Mouse (Mus musculus): ENCODE measurements around the gene Uvrag. TPM values are rescaled to one million over a fixed set of nuclear protein-coding genes. Genes with fewer than 3 reads are reported as not detected.

The Uvrag gene
- total RNA-seq, 2 experiments from 2014 or later = 8.6 to 9.7 TPM

DNA sequence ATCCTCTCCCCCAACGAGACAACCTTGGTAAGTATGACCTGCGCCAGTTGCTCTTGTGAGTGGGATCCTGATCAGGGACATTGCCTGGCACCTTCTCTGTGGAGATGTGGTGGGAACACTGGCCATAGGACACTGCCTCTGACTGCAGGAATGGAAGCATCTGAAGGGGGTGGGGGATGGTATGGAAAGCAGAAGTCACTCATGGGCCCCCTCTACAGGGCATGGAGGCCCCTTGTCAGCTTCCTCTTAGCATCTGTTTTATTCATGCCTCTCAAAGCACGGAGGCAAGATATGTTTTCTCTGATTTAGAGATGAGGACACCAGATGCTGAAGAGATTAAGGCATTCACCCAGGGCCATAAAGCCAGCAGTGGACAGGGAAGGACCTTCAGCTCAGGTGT is 271.9 kb downstream of the Uvrag start:
- no peak for DNase-seq
- intact Hi-C loops (cut with DNase I) = no loop called here

DNA sequence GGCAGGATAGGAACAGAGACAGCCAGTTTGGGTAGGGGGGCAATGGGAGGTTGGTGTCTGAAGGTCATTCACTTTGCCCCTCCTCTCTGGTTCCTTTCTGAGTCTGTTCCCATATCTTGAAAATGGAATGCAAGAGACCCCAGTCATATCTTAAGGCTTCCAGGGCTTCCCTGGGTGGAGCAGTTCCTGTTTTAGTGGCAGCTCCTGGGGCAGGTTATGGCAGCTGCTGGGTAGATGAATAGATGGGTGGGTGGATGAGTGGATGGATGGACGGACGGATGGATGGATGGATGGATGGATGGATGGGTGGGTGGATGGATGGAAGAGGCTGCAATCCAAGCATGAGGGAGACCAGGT is 273.2 kb downstream of the Uvrag start:
- intact Hi-C loops (cut with DNase I) = no loop called here

DNA sequence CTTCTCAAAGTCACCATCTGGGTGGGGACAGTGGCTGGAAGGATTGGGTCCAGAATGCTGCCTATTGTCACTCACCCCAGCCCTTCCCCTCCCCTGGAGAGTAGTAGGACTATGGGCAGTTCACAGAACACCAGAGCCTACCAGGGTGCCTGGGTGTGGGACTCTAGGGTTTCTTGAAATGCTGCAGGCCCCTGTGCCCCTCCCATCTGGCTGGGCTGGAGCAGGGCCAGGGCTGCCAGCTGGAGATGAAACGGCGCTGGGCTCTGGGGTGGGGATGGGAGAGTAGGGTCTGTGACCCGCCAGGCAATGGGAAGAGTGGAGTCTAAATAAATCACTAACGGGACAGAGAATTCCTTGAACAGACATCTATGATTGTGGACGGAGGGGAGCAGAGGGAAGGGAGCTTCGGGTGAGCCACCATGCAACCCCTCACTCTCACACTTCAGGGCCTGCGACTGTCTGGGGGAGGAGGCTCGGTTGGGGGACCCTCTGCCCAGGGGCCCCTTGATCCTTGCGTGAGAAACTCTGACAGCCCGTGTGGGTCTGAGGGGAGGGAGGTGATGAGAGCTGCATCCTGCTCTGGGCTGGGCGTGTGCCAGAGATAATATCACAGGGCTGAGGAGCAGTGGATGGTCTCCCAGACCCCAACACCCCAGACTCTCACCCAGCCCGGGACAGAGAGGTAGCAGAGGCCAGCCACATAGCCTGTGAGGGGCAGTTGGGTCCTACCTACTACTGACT is 273.7 kb downstream of the Uvrag start:
- no peak for DNase-seq
- intact Hi-C loops (cut with DNase I) = no loop called here

More for the DNA sequence above, 273.2 kb downstream of the Uvrag start:
- DNase-seq = no peak

DNA sequence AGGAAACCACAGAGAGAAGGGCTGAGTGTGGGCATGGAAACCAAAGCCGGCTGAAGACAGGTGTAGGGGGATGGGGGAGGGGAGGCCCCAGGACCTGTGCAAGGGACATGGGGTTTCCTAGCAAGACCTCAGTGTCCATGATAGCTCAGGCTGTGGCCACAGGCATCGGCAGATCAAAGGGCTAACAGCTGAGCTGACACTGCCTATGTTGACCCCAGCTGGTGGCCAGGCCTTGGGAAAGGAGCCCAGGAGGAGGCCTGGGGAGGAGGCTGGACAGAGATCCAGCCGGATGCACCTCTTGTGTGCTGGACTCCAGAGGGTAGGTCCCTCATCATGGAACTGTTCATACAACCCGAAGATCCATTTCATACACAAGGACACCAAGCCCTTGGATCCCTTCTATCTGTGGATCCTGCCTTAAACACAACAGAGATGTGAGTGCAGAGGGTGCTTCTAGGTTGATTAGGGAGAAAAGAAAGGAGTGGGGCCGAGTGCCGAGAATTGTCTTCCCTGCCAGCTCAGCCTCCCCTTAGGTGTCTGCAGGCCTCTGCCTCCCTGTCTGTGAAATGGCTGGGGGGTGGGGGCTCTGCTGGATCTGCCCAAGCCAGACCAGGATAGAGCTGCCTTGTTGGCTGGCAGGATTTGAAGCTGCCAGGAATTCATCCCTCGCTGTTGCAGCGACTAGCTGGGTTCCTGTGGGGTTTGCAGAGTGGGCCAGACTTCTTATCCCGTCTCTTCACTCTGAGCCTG is 276.8 kb downstream of the Uvrag start:
- DNase-seq = no peak
- intact Hi-C loops (cut with DNase I) = no loop called here

DNA sequence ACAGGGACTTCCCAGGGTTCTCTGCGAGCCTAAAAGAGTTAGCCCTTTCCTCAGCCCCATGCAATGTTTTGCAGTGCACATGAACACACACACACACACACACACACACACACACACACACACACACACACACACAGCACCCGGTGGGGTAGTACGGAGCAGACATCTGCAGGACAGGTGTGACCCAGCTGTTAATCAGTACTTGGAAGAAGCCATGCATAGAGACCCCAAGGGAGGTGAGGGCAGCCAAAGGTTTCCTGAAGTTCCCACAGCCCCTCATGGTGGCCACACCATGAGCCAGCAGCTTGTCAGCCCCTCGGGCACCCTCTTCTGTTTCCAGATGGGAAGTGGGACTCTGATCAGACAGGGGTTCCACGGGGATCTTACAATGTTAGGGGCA is 277.9 kb downstream of the Uvrag start:
- DNase-seq = no peak
- intact Hi-C loops (cut with DNase I) = no loop called here

DNA sequence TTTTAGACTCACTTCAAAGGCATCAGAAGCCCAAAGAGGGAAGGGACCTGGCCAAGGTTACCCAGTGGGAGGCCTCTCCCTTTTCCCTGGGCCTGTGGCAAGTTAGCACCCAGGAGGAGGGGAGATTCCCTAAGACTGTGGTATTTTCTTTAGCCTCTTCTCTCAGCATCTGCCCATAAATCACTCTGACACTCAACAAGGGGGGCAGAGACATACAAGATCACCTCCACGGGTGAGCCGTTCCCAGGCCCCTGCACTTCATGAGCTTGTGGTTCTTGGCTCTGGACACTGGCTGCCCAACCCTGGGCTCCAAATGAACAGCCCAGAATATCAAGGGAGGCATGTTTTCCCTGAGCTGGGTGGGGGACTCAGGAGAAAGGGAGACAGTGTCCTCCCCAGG is 279.9 kb downstream of the Uvrag start:
- intact Hi-C loops (cut with DNase I) = no loop called here
- DNase-seq = no peak

DNA sequence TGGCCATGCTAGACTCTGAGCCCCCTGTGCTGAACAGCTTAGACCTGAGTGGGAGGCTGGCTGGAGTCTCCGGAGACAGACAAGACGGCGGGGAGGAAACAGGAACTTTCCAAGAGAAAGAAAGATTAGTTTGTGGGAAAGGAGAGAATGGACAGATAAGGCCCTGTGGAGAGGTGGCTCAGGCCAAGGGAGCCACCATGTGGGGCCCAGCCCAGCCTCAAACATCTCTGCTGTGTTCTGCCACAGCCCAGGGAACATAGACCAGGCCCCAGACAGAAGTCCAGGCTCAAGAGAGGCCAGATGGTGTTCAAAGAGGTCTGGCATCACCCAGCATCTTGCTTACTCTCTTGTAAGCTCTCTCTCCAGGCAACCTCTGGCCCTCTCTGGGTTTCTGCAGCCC is 283.8 kb downstream of the Uvrag start:
- DNase-seq = no peak
- intact Hi-C loops (cut with DNase I) = no loop called here

DNA sequence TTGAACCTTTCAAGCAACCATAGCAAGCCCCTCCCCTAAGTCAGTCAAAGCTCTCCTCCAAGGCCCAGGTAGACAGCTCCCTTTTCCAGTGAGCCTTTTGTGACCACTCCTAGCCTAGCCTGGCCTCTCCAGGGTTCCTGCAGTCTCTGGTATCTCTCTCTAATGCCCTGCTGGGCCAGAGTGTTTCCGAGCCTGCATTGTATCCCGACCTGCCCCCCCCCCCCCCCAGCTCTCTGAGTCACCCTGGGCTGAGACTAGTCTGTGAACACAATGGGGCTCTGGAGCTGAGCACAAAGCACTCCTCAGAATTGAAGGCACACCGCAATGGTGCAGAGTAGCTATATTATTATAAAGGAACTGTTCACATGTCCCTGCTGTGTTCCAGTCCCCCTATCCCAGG is 284.8 kb downstream of the Uvrag start:
- DNase-seq = no peak
- intact Hi-C loops (cut with DNase I) = no loop called here

DNA sequence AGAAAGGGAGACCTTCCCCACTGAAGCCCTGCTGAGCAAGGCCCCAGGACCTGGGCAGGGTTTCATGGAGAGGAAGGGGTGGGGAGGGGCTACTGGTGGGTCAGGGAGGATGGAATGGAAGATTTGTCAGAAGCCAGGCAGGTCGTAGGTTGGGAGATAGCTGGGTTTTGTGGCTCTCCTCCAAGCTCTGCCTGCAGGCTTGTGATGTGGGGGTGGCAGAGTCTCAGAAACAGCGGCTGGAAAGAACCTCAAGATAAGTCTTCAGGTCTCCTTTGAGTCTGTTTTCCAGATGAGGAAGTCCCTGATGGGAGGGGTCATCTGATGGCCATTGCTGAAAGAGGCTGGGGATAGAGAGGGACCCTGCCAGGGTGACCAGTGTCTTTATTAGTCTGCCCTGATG is 285.6 kb downstream of the Uvrag start:
- no peak for DNase-seq
- intact Hi-C loops (cut with DNase I) = no loop called here

DNA sequence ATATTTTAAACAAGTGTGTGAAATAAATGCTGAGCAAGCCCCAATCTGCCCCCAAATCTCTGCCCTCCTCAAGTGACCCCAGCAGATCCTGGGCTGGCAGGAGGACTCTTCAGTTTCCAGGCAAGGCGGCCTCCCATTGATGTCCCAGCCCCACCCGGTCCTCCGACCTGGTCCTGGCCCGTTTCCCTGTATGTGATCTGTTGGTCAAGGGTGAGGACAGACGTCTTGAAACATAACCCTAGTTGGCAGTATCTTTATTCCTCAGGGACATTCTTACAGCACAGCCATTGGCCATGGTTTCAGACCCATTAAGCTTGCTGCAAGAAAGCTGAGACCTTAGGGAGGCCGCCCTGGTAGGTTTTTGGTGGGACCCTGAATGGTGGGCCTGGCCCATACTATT is 287.1 kb downstream of the Uvrag start:
- intact Hi-C loops (cut with DNase I) = no loop called here
- DNase-seq = peak in 1 of 2 experiments; percentile 76

DNA sequence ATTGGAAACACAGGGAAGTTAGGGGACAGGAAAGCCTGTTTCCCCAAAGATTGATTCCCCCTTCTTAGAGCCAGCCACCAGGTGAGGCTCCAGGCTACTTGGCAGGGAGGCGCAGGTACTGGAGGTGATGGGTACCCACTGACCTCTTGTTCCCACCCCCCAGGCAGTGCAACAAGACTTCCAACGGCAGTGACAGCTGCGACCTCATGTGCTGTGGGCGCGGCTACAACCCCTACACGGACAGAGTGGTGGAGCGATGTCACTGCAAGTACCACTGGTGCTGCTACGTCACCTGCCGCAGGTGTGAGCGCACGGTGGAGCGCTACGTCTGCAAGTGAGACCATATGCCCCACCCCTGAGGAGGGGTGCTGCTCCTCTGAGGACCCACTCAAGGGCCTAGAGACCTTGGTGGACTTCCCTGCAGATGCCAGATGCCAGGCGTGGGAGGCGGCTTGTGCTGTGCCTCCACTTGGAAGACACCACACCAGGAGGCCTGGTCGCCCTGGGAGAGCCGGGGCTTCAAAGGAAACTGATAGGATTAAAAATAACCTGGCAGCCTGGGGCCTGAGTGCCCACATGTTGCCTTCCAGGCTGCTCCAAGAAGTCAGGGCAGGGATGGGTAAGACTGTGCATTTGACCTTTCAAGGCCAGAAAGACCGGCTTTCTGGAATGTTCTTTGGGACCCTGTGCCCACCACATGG is 287.8 kb downstream of the Uvrag start:
- peak in 1 of 2 experiments; percentile 42 for DNase-seq
- intact Hi-C loops (cut with DNase I) = no loop called here

DNA sequence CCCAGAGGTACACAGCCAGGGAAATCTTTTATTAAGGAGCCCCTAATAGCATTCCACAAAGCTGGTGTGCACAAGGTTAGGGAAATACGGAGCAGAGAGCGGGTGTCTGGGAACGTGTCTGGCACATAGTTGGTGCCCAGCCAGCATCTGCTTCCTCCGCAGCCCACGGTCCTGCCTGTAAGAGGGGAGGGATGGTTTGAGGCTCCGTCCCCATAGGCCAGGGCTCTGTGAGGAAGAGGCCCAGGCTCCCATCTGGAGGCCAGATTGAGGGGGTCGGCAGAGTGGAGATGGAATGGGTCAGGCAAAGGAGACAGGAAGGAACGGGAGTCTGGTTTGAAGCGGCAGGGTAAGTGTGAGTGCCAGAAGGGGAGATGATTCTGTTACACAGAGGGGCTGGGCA is 289.7 kb downstream of the Uvrag start:
- no peak for DNase-seq
- intact Hi-C loops (cut with DNase I) = no loop called here

DNA sequence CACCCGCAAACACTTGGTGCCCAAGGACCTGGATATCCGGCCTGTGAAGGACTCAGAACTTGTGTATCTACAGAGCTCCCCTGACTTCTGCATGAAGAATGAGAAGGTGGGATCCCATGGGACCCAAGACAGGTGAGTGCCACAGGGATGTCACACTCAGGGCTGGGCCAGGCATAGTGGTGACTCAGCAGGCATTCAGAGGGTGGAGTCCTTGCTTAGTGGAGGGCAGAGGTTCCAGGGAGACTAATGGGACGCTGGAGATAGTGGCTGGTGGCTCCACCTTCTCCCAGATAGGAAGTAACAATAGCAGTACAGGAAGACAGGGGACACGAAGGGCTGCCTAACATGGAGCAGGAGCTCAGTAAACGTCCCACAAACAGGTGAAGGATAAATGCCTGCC is 290.6 kb downstream of the Uvrag start:
- DNase-seq = no peak
- intact Hi-C loops (cut with DNase I) = no loop called here

DNA sequence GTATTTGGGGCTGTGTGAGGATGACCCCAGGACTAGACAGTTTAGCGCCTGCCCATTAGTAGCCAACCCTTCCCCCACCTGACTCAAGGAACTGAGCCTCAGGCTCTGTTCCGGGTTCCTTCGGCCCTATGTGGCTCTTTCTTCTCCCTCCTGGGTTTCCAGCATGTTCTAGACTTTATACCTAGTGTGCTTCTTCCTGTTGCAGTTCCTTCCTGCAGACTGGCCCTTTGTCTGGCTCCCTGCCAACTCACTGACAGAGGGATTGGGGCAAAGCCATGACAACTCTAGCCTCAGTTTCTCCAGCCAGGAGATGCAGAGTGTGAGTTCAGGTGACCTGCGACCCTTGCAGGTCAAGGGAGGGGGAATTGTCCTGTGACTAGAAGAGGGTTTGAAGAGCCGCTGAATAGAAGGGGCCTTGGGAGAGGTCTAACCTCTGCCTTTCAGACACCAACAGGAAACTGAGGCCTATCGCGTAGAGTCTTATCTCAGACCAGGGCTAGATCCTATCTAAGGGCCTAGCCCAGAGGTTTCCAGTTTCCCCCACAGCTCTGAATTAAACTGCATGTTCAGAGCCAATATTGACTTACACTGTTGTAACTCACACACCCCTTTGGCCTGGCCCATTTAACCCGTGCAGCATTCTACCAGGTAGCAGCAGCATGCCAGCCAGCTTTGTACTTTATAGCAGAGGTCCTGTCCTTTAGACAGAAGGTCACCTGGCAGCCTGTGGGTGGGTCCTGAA is 291.9 kb downstream of the Uvrag start:
- intact Hi-C loops (cut with DNase I) = no loop called here
- DNase-seq = no peak

DNA sequence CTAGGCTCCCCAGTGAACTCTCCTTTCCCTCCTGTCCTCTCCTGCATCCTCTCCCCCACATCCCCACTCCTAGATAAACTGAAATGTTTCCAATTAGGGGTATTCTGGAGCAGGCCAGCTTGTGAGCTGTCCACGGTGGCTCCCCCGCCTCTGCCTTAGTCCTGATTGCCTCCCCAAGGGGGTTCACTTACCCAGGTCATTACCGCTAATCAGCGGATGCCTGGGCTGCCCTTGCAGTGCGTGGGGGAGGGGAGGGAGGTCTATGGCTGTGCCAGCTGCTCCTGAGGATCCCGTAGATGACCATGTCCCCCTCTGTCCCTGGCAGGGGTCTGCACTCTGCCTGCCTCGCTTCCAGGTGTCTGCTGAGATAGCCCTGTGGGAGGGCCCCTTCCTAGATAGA is 297.3 kb downstream of the Uvrag start:
- DNase-seq = no peak
- intact Hi-C loops (cut with DNase I) = no loop called here

DNA sequence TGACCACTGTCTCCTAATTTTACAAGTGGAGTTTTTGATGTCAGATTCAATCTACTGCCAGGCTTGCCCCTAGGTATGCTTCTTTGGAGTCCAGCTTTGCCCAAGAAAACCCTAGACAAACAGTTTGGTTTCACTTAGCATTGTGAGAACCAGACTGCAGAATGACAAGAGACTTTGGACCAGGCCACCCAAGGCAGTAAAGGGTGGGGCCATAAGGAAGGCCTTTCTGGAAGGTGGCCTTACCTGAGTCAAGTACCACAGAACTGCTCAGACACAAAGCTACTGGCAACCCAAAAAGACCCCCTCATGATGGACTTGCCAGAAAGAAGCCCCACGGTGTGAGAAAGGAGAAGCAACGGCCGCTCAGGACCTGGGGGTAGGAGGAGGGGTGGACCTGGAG is 297.9 kb downstream of the Uvrag start:
- intact Hi-C loops (cut with DNase I) = no loop called here

DNA sequence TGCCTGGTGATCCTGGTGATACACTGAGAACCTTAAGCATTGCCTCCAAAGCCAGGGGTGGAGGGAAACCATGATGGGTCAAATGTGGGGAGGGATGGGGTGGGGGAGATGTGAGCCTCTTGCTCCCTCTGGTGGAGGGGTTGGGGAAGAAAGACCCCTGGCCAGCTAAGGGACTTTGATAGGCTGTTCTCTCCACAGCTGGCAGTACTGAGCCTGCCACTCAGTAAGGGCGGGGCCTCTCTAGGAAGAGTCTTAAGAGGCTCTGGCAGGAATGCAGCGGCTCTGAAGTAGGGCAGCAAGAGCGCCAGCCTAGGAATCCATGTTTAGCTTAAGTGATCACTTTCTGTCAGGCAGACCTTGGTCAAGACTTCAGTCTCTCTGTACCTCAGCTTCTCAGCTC is 299.1 kb downstream of the Uvrag start:
- intact Hi-C loops (cut with DNase I) = no loop called here
- DNase-seq = no peak

More for the DNA sequence above, 297.9 kb downstream of the Uvrag start:
- DNase-seq = no peak

DNA sequence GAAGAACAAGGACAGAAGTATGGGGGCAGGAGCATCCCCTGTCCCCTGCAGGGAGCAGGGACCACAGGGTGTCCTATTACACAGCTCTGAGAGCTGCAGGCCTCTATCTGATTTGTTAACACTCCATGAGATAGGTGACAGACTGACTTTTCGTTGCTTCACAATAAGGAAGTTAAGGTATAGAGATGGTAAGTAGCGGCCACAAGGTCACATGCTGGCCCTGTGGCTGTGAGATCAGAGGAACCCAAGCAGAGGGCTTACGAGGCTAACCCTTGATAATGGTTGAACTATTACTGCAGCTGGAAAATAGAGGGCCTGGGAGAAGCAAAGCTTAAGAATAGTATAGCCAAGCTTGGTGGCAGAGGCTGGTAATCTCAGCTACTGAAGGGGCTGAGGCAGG is 300.2 kb downstream of the Uvrag start:
- DNase-seq = no peak
- intact Hi-C loops (cut with DNase I) = no loop called here

DNA sequence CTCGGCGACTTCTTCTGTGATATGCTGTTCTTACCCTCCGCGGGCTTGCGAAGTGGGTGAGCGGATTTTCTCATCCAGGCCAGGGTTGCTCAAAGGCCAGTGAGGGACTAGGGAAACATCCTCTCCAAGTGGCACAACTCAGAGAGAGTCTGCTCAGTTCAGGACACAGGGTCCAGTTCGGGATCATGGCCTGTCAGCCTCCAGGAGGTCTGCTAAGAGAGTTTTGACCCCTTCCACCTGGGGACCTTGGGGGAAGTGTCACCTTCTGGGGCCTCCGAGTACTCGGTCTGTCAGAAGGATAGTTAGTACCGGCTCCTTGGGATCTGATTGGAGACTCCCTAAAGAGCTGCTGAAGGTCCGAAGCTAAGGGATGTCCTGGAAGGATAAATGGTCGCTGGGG is 301.6 kb downstream of the Uvrag start:
- intact Hi-C loops (cut with DNase I) = loop anchor here (2.0 to 5.0 kb wide), 2 partner anchors 97 to 239 kb away; no protein-coding TSS in a partner anchor
- no peak for DNase-seq

DNA sequence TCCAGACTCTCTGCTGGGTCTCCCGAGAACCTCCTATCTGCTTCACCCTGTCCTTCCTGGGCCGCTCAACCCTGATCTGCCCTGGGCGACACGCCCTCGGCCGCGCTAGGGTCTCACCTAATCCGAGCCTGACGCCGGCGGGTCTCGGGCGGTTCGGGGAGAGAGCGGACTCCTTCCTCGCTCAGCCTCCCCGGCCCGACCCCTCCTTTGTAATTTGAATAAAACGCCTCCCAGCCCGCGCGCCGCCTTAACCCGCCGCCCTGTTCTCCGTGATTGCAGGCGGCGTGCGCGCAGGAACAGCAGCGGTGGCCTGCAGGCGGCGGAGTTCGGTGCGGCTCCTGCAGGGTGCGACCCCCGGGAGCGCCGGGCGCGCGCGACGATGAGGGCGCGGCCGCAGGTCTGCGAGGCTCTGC is 302.2 kb downstream of the Uvrag start:
- intact Hi-C loops (cut with DNase I) = loop anchor here (2.0 to 5.0 kb wide), 2 partner anchors 96 to 240 kb away; no protein-coding TSS in a partner anchor
- DNase-seq = no peak

DNA sequence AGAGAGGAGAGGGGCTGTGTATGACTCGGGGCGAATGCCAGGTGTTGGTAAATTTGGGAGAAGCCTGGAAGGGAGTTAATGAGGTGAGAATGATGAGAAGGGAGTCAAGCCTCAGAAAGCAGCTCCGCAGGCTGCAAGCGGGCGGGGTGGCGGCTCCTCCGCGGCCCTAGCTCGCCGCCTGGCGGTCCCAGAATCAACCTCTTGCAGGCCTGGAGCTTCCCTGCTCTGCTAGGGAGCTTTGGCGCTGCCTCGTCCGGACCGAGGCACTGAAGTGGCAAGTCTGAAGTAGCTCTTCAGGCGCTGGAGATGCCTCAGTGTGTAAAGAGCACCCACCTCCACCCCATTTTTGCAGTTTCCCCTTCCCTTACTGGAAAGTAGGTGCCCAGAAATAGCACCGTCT is 303.0 kb downstream of the Uvrag start:
- peak; percentile 75 to 82 for DNase-seq
- intact Hi-C loops (cut with DNase I) = loop anchor here (2.0 to 5.0 kb wide), 3 partner anchors 59 to 241 kb away; no protein-coding TSS in a partner anchor
